Mouse (Mus musculus) T-cell, adult 2 months (primary cell): ENCODE data around the gene Psmb6.
A peak's percentile ranks its signal among the peaks of the same experiment; 100 is the strongest.
"Not testable (repeated sequence)": the region's sequence is repeated elsewhere in the genome, so short reads cannot be mapped to it uniquely, and the experiment has no call there.

Experiments
- DNase-seq: peaks from one replicate; pipeline ENCODE4 v3.0.0; 2022; ENCODE audit warnings: low spot score

Psmb6 gene

GRCm38 (mm10) chr11:70523306-70523989 is 1.7 kb upstream of the Psmb6 start:
- DNase-seq, result not testable (repeated sequence)

- DNase-seq, result no peak
Observed at GRCm38 (mm10) chr11:70524782-70525181, 385 bp upstream of the Psmb6 start.

GRCm38 (mm10) chr11:70525726-70526125 is 559 bp downstream of the Psmb6 start:
- no peak for DNase-seq

- no peak for DNase-seq
Observed at GRCm38 (mm10) chr11:70526211-70526610, 1.0 kb downstream of the Psmb6 start.

- DNase-seq, result no peak
Observed at GRCm38 (mm10) chr11:70528610-70529009, 3.4 kb downstream of the Psmb6 start.

GRCm38 (mm10) chr11:70531065-70531464 is 5.9 kb downstream of the Psmb6 start:
- not testable (repeated sequence) for DNase-seq

GRCm38 (mm10) chr11:70532839-70533238 is 7.7 kb downstream of the Psmb6 start, which contains the start of gene Gm40193:
Gene Gm40193, minus strand, starts transcription at chr11:70532939.
- no peak for DNase-seq

GRCm38 (mm10) chr11:70539423-70539822 is 14.3 kb downstream of the Psmb6 start:
- no peak for DNase-seq

- peak; percentile 87 for DNase-seq
Observed at GRCm38 (mm10) chr11:70539877-70540587, 14.9 kb downstream of the Psmb6 start, which contains the start of gene Pld2. Gene Pld2, plus strand, starts transcription at chr11:70540064.

GRCm38 (mm10) chr11:70540928-70541327 is 15.8 kb downstream of the Psmb6 start:
- DNase-seq, result no peak

GRCm38 (mm10) chr11:70541415-70541814 is 16.2 kb downstream of the Psmb6 start:
- no peak for DNase-seq

- no peak for DNase-seq
Observed at GRCm38 (mm10) chr11:70544496-70544895, 19.3 kb downstream of the Psmb6 start.

- DNase-seq, result no peak
Observed at GRCm38 (mm10) chr11:70551526-70551925, 26.4 kb downstream of the Psmb6 start.

GRCm38 (mm10) chr11:70553940-70554339 is 28.8 kb downstream of the Psmb6 start:
- no peak for DNase-seq

GRCm38 (mm10) chr11:70557545-70557944 is 32.4 kb downstream of the Psmb6 start:
- DNase-seq, result no peak

- no peak for DNase-seq
Observed at GRCm38 (mm10) chr11:70561937-70562286, 36.7 kb downstream of the Psmb6 start.

GRCm38 (mm10) chr11:70562287-70562994 is 37.3 kb downstream of the Psmb6 start, which contains the start of gene Mink1:
Gene Mink1, plus strand, starts transcription at chr11:70562881.
- peak; percentile 87 for DNase-seq

- DNase-seq, result no peak
Observed at GRCm38 (mm10) chr11:70562995-70563469, 37.9 kb downstream of the Psmb6 start.

- DNase-seq, result peak; percentile 47
Observed at GRCm38 (mm10) chr11:70563470-70564275, 38.5 kb downstream of the Psmb6 start.

GRCm38 (mm10) chr11:70564276-70564873 is 39.2 kb downstream of the Psmb6 start:
- no peak for DNase-seq

- DNase-seq, result no peak
Observed at GRCm38 (mm10) chr11:70566586-70566985, 41.4 kb downstream of the Psmb6 start.
